ENCODE assay signal across 19 mouse cellular contexts in genomic region chr6:50524261-50524896, GRCm38 (mm10).
"Had no signal": no experiment of that assay in that cellular context is flagged by ENCODE, and none has a peak within 500 bp of the region (broad histone marks: within the 10 kb centered on the region; RNA-seq: fewer than 3 reads in every experiment).

No protein-coding gene starts in this region.

- DNase-seq: gastrocnemius, postnatal 14 days; gastrocnemius, postnatal 36 days; heart, adult 2 months; heart, postnatal 10 days; kidney, adult 11 months; kidney, postnatal 25 days; layer of hippocampus, adult 9-11 months; layer of hippocampus, postnatal 36 days; left cerebral cortex, postnatal 4 days had no signal

- H3K4me3 ChIP-seq: heart, adult 2 months; heart, embryonic 12.5 days; hindbrain, embryonic 13.5 days; hindbrain, embryonic 15.5 days; kidney, embryonic 15.5 days; limb, embryonic 13.5 days; limb, embryonic 15.5 days; liver, embryonic 12.5 days had no signal

- H3K27ac ChIP-seq: heart, adult 2 months; hindbrain, embryonic 13.5 days; hindbrain, embryonic 15.5 days; hindbrain, postnatal 0 days; kidney, embryonic 15.5 days; kidney, postnatal 0 days; limb, embryonic 13.5 days; limb, embryonic 15.5 days; liver, embryonic 12.5 days; liver, embryonic 14.5 days had no signal

- H3K36me3 ChIP-seq: heart, embryonic 12.5 days; hindbrain, embryonic 13.5 days; hindbrain, embryonic 15.5 days; kidney, embryonic 15.5 days; limb, embryonic 13.5 days; limb, embryonic 15.5 days; liver, embryonic 12.5 days had no signal

- H3K27me3 ChIP-seq: heart, embryonic 12.5 days; hindbrain, embryonic 13.5 days; hindbrain, embryonic 15.5 days; kidney, embryonic 15.5 days; limb, embryonic 13.5 days; limb, embryonic 15.5 days; liver, embryonic 12.5 days had no signal

- H3K4me1 ChIP-seq: liver, embryonic 12.5 days had no signal
